Mouse (Mus musculus): ENCODE measurements around the gene Sdk1. TPM values are rescaled to one million over a fixed set of nuclear protein-coding genes. Genes with fewer than 3 reads are reported as not detected.

Gene Sdk1
- total and polyA plus RNA-seq, 3 experiments, result 0.04 to 0.87 TPM; not detected in 1

DNA sequence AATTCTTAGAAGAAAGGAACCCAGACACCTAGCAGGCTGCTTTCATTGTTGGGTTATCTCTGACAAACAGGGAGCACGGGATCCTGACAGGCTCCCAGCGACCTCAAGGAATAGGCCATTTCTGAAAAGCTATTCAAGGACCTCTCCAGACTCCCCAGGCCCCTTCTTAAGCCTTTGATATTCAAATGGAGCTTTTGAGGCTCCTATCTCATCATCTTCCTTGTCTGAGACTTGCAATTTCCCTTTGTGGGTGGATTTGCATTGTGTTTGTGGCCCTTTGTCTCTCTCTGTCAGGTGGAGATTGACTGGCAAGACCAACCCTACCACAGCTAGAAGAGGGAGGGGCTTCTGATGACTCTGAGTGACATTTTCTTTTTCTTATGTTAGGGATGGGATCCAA, 888.7 kb downstream of the Sdk1 start:
- DNase-seq (ENCODE audit: extremely low read depth), result no peak

DNA sequence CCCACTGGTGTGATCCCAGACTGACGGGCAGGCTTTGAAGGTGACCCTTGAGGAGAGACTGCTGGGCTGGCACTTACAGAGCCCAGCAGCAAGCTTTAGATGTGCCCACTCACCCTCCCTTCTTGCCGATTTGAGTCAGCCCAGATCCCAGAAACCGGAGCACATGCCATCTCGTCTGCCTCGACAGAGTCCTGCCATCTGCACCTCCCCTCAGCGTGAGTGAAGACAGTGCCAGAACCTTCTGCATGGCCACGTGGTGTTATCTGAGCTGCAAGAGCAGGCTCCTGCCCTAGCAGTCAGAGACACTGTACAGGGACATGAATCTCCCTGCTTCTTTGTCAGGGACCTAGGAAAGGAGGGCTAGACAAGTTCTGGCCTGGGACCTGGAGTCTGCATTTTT, 898.7 kb downstream of the Sdk1 start:
- dilution Hi-C loops (cut with MboI; ENCODE audit: extremely low pct_ligation_motif_present, extremely low pct_unique_long_range_greater_than_20kb, low sequenced_read_pairs), result no loop called here

More for the DNA sequence above, 888.7 kb downstream of the Sdk1 start:
- H3K9ac ChIP-seq (ENCODE audit: insufficient read depth, low read depth), result no peak overlapping the region
- H3K36me3 ChIP-seq (replicated peaks in 1 of 2; ENCODE audit: control insufficient read depth in 1 of 2, insufficient read depth in 1 of 2, low read length in 1 of 2), result no peaks in the 10 kb centered on the region
- H3K4me1 ChIP-seq (ENCODE audit: control insufficient read depth in 1 of 2, insufficient read depth in 2 of 2), result no peaks in the 10 kb centered on the region
- H3K27me3 ChIP-seq (replicated peaks), result peaks cover 59% of the 10 kb centered on the region
- dilution Hi-C loops (cut with MboI; ENCODE audit: extremely low pct_ligation_motif_present, extremely low pct_unique_long_range_greater_than_20kb, low sequenced_read_pairs), result no loop called here
- no peak overlapping the region for H3K27ac ChIP-seq (ENCODE audit: insufficient read depth, low read depth)
- H3K4me3 ChIP-seq (replicated peaks in 1 of 3; ENCODE audit: low read depth in 2 of 3, low read length in 2 of 3, poor library complexity in 1 of 3), result no peak overlapping the region
- H3K4me2 ChIP-seq (ENCODE audit: insufficient read depth, low read depth, poor library complexity, severe bottlenecking), result no peak overlapping the region
- in situ Hi-C loops (cut with MboI; ENCODE audit: low pct_ligation_motif_present, low pct_unique_long_range_greater_than_20kb, low sequenced_read_pairs), result no loop called here
- H3K9me3 ChIP-seq (replicated peaks; ENCODE audit: low read length), result peaks cover 2% of the 10 kb centered on the region
- TF ChIP-seq CTCF (conservative IDR thresholded peaks at IDR 0.05 in 1 of 2, IDR thresholded peaks at IDR 0.05 in 1 of 2; ENCODE audit: low read depth in 2 of 2, low read length in 2 of 2) (no peak), E2F4 (IDR thresholded peaks at IDR 0.05; ENCODE audit: insufficient replicate concordance, low read depth, low read length) (no peak), CHD1 (IDR thresholded peaks at IDR 0.05; ENCODE audit: low read depth, low read length) (no peak), RAD21 (IDR thresholded peaks at IDR 0.05; ENCODE audit: low read depth, low read length) (no peak)
- H3K79me2 ChIP-seq (replicated peaks; ENCODE audit: control insufficient read depth, extremely low read depth, insufficient read depth, poor library complexity, severe bottlenecking), result no peaks in the 10 kb centered on the region

DNA sequence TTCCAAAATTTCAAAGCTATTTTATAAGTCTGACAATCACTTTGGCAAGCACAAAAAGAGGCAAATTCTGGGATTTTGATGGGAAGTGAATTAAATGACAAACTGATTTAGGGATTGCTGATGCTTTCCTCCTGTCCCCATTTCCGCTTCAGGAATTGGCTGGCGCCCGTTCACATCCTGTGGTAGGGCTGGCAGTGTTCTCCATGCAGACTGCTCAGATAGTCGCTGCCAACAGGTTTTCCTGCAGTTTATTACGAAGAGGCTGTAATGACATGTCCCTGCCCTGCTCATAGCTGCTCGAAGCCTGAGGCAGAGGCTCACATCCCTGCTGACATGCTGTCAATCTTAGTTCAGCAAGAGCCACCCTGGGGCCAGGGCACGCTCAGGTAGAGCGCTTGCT, 908.3 kb downstream of the Sdk1 start:
- Histone ChIP-seq H3K4me1 (ENCODE audit: control insufficient read depth in 1 of 2, insufficient read depth in 2 of 2) (no peaks in the 10 kb centered on the region), H3K4me2 (ENCODE audit: insufficient read depth, low read depth, poor library complexity, severe bottlenecking) (no peak overlapping the region), H3K27me3 (replicated peaks) (peaks cover 43% of the 10 kb centered on the region), H3K9me3 (replicated peaks; ENCODE audit: low read length) (peaks cover 30% of the 10 kb centered on the region), H3K27ac (ENCODE audit: insufficient read depth, low read depth) (no peak overlapping the region), H3K4me3 (replicated peaks in 1 of 3; ENCODE audit: low read depth in 2 of 3, low read length in 2 of 3, poor library complexity in 1 of 3) (no peak overlapping the region), H3K36me3 (replicated peaks in 1 of 2; ENCODE audit: control insufficient read depth in 1 of 2, insufficient read depth in 1 of 2, low read length in 1 of 2) (no peaks in the 10 kb centered on the region), H3K79me2 (replicated peaks; ENCODE audit: control insufficient read depth, extremely low read depth, insufficient read depth, poor library complexity, severe bottlenecking) (no peaks in the 10 kb centered on the region), H3K9ac (ENCODE audit: insufficient read depth, low read depth) (no peak overlapping the region)
- no peak for TF ChIP-seq POLR2A (IDR thresholded peaks at IDR 0.05; ENCODE audit: low read depth, low read length)
- dilution Hi-C loops (cut with MboI; ENCODE audit: extremely low pct_ligation_motif_present, extremely low pct_unique_long_range_greater_than_20kb, low sequenced_read_pairs) (no loop called here), in situ Hi-C loops (cut with MboI; ENCODE audit: low pct_ligation_motif_present, low pct_unique_long_range_greater_than_20kb, low sequenced_read_pairs) (no loop called here)
- DNase-seq (ENCODE audit: extremely low read depth), result no peak

More for the DNA sequence above, 898.7 kb downstream of the Sdk1 start:
- no peak for TF ChIP-seq CHD2 (IDR thresholded peaks at IDR 0.05; ENCODE audit: low read length)
- no peak for TF ChIP-seq SMC3 (IDR thresholded peaks at IDR 0.05; ENCODE audit: low read depth, low read length)
- TF ChIP-seq POLR2AphosphoS2 (IDR thresholded peaks at IDR 0.05; ENCODE audit: low read depth, low read length), result no peak
- TF ChIP-seq RAD21 (IDR thresholded peaks at IDR 0.05; ENCODE audit: low read depth, low read length), result no peak
- TF ChIP-seq KAT2A (IDR thresholded peaks at IDR 0.05; ENCODE audit: insufficient replicate concordance, low read length), result no peak
- TF ChIP-seq USF2 (conservative IDR thresholded peaks at IDR 0.05; ENCODE audit: low read depth, low read length), result no peak
- TF ChIP-seq ZC3H11A (IDR thresholded peaks at IDR 0.05; ENCODE audit: low read depth, low read length), result no peak
- TF ChIP-seq SIN3A (IDR thresholded peaks at IDR 0.05; ENCODE audit: low read length), result no peak
- no peak for TF ChIP-seq POLR2A (IDR thresholded peaks at IDR 0.05; ENCODE audit: low read depth, low read length)
- no peak for TF ChIP-seq ELF1 (IDR thresholded peaks at IDR 0.05; ENCODE audit: low read depth, low read length)
- H3K4me2 ChIP-seq (ENCODE audit: insufficient read depth, low read depth, poor library complexity, severe bottlenecking), result no peak overlapping the region
- in situ Hi-C loops (cut with MboI; ENCODE audit: low pct_ligation_motif_present, low pct_unique_long_range_greater_than_20kb, low sequenced_read_pairs), result no loop called here
- no peak overlapping the region for H3K27ac ChIP-seq (ENCODE audit: insufficient read depth, low read depth)
- DNase-seq (ENCODE audit: extremely low read depth), result no peak
- no peaks in the 10 kb centered on the region for H3K36me3 ChIP-seq (replicated peaks in 1 of 2; ENCODE audit: control insufficient read depth in 1 of 2, insufficient read depth in 1 of 2, low read length in 1 of 2)
- no peak overlapping the region for H3K4me3 ChIP-seq (replicated peaks in 1 of 3; ENCODE audit: low read depth in 2 of 3, low read length in 2 of 3, poor library complexity in 1 of 3)
- H3K27me3 ChIP-seq (replicated peaks), result peaks cover 91% of the 10 kb centered on the region
- no peaks in the 10 kb centered on the region for H3K4me1 ChIP-seq (ENCODE audit: control insufficient read depth in 1 of 2, insufficient read depth in 2 of 2)
- H3K79me2 ChIP-seq (replicated peaks; ENCODE audit: control insufficient read depth, extremely low read depth, insufficient read depth, poor library complexity, severe bottlenecking), result no peaks in the 10 kb centered on the region
- no peaks in the 10 kb centered on the region for H3K9me3 ChIP-seq (replicated peaks; ENCODE audit: low read length)
- H3K9ac ChIP-seq (ENCODE audit: insufficient read depth, low read depth), result no peak overlapping the region

Data from CH12.LX (cell line).